Mouse (Mus musculus): ENCODE results near the gene Trabd. TPM values are rescaled to one million over a fixed set of nuclear protein-coding genes. Genes with fewer than 3 reads are reported as not detected.

Gene Trabd
- polyA plus RNA-seq, 1 experiment from 2014 or later: 38.7 TPM

DNA sequence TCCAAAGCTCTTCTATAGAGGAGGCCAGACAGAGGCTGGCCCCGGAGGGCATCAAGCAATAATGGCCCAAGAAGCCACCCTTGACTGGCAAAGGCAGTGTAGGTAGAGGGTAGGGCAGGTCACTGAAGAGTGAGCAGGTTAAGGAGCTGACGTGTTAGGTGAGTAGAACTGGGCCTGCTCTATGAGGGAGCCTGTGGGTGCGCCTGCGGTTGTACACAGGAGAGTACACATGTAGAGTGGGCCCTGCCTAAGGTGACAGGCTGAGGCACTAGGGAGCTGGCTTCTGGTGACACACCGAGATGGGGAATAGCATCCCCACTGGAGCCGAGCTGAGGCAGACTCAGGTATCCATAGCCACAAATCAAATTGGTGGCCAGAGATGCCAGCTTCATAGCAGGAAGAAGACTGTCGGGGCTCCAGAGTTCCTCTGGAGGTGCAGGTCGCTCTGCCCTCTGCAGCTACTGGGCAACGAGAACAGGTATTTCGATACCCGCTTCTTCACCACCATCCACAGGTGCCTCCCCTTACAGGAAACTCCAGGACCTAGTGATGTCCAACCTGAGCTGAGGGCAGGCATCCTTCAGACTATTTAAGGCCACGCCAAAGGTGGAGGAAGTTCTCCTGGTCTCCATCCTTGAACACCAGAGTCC lies 14.0 kb upstream of the Trabd start:
- ATAC-seq (ENCODE audit: low FRiP score, low TSS enrichment) (0 out of 2 replicates have a peak, but pooled peaks have one; percentile 22), DNase-seq (no peak)
- peaks cover 17% of the 10 kb centered on the region for H3K4me1 ChIP-seq (ENCODE audit: control insufficient read depth, insufficient read depth, low read length)
- peak overlapping the region; percentile 84 for H3K9ac ChIP-seq (replicated peaks; ENCODE audit: low read length)
- peak overlapping the region; percentile 72 for H3K4me3 ChIP-seq (replicated peaks; ENCODE audit: low read depth, low read length)
- no peaks in the 10 kb centered on the region for H3K36me3 ChIP-seq (ENCODE audit: control insufficient read depth, insufficient read depth, low read length)
- H3K9me3 ChIP-seq (ENCODE audit: control insufficient read depth, low read length): no peaks in the 10 kb centered on the region
- no peak overlapping the region for H3K27ac ChIP-seq (replicated peaks; ENCODE audit: low read depth, low read length)
- WGBS: 91% methylated on average over 12 of the region's 12 CpGs
- no peaks in the 10 kb centered on the region; the same call in 1 of the 2 replicates for H3K27me3 ChIP-seq (ENCODE audit: control insufficient read depth, insufficient read depth, low read length)
- peak overlapping the region; percentile 88 for H3K4me2 ChIP-seq (ENCODE audit: low read length)

DNA sequence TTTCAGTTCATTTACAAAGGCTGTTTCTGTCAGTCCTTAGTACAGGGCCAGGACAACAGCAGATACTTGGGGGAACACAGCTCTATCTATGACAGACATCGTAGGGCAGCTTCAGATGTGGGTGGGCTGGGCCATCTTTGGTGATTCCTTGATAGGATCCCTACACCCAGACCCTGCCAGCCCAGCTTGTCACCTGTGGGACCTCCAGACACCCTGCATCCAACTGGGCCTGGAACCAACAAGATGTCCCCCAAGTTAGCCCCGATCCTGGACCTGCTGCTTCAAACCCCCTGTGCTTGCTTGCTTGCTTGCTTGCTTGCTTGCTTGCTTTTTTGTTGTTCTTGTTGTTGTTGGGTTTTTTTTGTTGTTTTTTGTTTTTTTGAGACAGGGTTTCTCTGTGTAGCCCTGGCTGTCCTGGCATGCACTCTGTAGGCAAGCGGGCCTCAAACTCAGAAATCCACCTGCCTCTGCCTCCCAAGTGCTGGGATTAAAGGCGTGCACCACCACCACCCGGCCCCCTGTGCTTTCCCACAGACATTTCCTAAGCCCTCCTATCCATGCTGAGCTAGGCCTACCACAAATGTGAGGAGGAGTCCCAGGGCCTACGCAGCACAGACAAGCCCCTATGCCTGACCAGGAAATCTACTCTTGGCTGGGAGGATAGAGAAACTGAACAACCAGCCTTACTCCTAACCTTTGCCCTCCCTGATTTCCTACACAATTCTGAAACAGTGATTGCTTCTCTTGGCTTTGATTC lies 13.0 kb upstream of the Trabd start:
- Histone ChIP-seq H3K4me2 (ENCODE audit: low read length) (no peak overlapping the region), H3K27me3 (ENCODE audit: control insufficient read depth, insufficient read depth, low read length) (peaks cover 8% of the 10 kb centered on the region), H3K9ac (replicated peaks; ENCODE audit: low read length) (no peak overlapping the region), H3K36me3 (ENCODE audit: control insufficient read depth, insufficient read depth, low read length) (no peaks in the 10 kb centered on the region), H3K9me3 (ENCODE audit: control insufficient read depth, low read length) (no peaks in the 10 kb centered on the region), H3K4me3 (replicated peaks; ENCODE audit: low read depth, low read length) (no peak overlapping the region), H3K4me1 (ENCODE audit: control insufficient read depth, insufficient read depth, low read length) (peaks cover 17% of the 10 kb centered on the region), H3K27ac (replicated peaks; ENCODE audit: low read depth, low read length) (no peak overlapping the region)
- ATAC-seq (ENCODE audit: low FRiP score, low TSS enrichment): no peak
- no peak for DNase-seq
- 94% methylated on average over 6 of the region's 6 CpGs for WGBS

DNA sequence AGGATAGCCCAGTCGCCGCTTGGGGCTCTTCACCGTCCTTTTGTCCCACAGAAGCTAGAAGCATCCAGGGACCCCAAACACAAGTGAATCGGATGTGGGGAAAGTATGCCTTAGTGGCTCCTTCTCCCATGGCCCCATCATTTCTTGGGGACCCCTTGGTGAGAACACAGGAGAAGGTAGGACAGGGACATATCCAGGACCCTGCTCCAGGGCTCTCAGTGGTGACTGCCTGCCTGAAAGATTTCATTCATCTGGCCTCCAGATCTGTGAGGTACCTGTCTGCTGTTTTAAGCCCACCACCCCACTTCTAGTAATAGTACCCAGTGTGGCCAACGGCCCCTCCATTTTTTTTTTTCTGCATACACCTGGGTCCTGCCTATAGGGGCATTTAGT lies 12.4 kb upstream of the Trabd start:
- no peak for DNase-seq
- no peak for ATAC-seq (ENCODE audit: low FRiP score, low TSS enrichment)
- no peak overlapping the region for H3K9ac ChIP-seq (replicated peaks; ENCODE audit: low read length)
- peaks cover 13% of the 10 kb centered on the region for H3K27me3 ChIP-seq (ENCODE audit: control insufficient read depth, insufficient read depth, low read length)
- H3K27ac ChIP-seq (replicated peaks; ENCODE audit: low read depth, low read length): no peak overlapping the region
- H3K4me2 ChIP-seq (ENCODE audit: low read length): no peak overlapping the region
- no peak overlapping the region for H3K4me3 ChIP-seq (replicated peaks; ENCODE audit: low read depth, low read length)
- peaks cover under 1% of the 10 kb centered on the region; the same call in 1 of the 2 replicates for H3K36me3 ChIP-seq (ENCODE audit: control insufficient read depth, insufficient read depth, low read length)
- 90% methylated on average over 5 of the region's 5 CpGs for WGBS
- H3K4me1 ChIP-seq (ENCODE audit: control insufficient read depth, insufficient read depth, low read length): peaks cover 17% of the 10 kb centered on the region
- no peaks in the 10 kb centered on the region for H3K9me3 ChIP-seq (ENCODE audit: control insufficient read depth, low read length)

DNA sequence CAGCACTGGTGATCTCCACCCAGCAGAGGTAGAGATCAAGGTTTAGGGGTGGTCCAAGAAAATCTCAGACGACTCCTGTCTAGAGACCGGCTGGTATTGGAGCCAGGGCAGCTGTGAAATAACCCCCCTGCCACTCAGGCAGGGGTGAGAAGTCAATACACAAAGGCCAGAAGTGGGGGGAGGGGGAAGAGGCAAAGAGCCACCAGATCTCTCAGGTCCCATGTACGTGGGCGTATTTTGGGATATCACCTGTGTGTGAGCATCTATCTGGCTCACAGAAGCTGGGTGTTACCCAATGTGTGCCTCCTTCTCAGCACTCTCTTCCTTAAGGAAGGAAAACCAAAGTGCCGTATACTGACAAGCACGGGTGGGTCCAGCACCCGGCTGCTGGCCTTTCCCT lies 11.9 kb upstream of the Trabd start:
- Histone ChIP-seq H3K36me3 (ENCODE audit: control insufficient read depth, insufficient read depth, low read length) (peaks cover 5% of the 10 kb centered on the region; the same call in 1 of the 2 replicates), H3K4me2 (ENCODE audit: low read length) (no peak overlapping the region), H3K27me3 (ENCODE audit: control insufficient read depth, insufficient read depth, low read length) (peaks cover 18% of the 10 kb centered on the region), H3K9me3 (ENCODE audit: control insufficient read depth, low read length) (no peaks in the 10 kb centered on the region), H3K27ac (replicated peaks; ENCODE audit: low read depth, low read length) (no peak overlapping the region), H3K9ac (replicated peaks; ENCODE audit: low read length) (no peak overlapping the region), H3K4me3 (replicated peaks; ENCODE audit: low read depth, low read length) (no peak overlapping the region), H3K4me1 (ENCODE audit: control insufficient read depth, insufficient read depth, low read length) (peaks cover 17% of the 10 kb centered on the region)
- 84% methylated on average over 7 of the region's 7 CpGs for WGBS
- ATAC-seq (ENCODE audit: low FRiP score, low TSS enrichment) (no peak), DNase-seq (no peak)

DNA sequence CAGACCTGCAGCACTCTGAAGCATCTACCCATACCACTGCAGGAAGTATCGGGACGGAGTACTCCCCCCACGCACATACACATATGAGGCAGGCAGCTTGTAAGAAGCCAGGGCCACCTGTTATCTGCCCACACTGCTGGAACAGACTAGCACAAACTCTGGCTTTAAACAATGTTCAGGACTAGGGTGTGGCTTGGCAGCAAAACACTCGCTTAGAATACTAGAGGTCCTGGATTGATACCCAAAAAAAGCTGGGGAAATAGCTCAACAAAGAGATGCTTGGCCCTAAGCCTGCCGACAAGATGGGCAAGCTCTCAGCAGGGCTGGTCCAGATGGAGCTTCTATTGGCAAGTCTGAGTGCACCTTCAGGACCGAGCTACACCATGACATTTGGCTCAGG lies 11.4 kb upstream of the Trabd start:
- H3K27me3 ChIP-seq (ENCODE audit: control insufficient read depth, insufficient read depth, low read length): peaks cover 22% of the 10 kb centered on the region
- no peak overlapping the region for H3K9ac ChIP-seq (replicated peaks; ENCODE audit: low read length)
- no peak for DNase-seq

DNA sequence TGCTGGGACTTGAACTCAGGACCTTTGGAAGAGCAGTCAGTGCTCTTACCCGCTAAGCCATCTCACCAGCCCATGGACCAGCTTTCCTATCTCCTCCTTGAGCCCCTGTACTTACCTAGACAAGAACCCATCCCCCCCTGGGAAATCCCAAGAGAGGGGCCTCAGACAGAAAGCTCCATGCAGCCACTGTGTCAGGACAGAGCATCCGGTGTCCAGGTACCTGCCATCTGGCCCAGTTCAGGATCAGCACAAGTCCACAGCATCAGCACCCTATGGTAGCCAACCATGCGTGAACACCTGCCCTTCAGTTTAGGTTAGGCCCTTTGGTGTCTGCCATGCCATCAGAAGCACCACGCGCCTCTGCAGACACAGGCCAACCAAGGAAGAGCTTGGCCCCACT lies 10.0 kb upstream of the Trabd start:
- Histone ChIP-seq H3K4me2 (ENCODE audit: low read length) (no peak overlapping the region), H3K9me3 (ENCODE audit: control insufficient read depth, low read length) (no peaks in the 10 kb centered on the region), H3K36me3 (ENCODE audit: control insufficient read depth, insufficient read depth, low read length) (peaks cover 22% of the 10 kb centered on the region), H3K27me3 (ENCODE audit: control insufficient read depth, insufficient read depth, low read length) (peaks cover 22% of the 10 kb centered on the region), H3K9ac (replicated peaks; ENCODE audit: low read length) (no peak overlapping the region), H3K4me3 (replicated peaks; ENCODE audit: low read depth, low read length) (no peak overlapping the region), H3K27ac (replicated peaks; ENCODE audit: low read depth, low read length) (no peak overlapping the region), H3K4me1 (ENCODE audit: control insufficient read depth, insufficient read depth, low read length) (peaks cover 10% of the 10 kb centered on the region)
- ATAC-seq (ENCODE audit: low FRiP score, low TSS enrichment): no peak
- 94% methylated on average over 5 of the region's 5 CpGs for WGBS
- no peak for DNase-seq

More for the DNA sequence above, 11.4 kb upstream of the Trabd start:
- no peaks in the 10 kb centered on the region for H3K9me3 ChIP-seq (ENCODE audit: control insufficient read depth, low read length)
- ATAC-seq (ENCODE audit: low FRiP score, low TSS enrichment): no peak
- no peak overlapping the region for H3K27ac ChIP-seq (replicated peaks; ENCODE audit: low read depth, low read length)
- peaks cover 17% of the 10 kb centered on the region for H3K4me1 ChIP-seq (ENCODE audit: control insufficient read depth, insufficient read depth, low read length)
- H3K4me2 ChIP-seq (ENCODE audit: low read length): no peak overlapping the region
- H3K36me3 ChIP-seq (ENCODE audit: control insufficient read depth, insufficient read depth, low read length): peaks cover 11% of the 10 kb centered on the region
- 77% methylated on average over 6 of the region's 6 CpGs for WGBS
- H3K4me3 ChIP-seq (replicated peaks; ENCODE audit: low read depth, low read length): no peak overlapping the region

DNA sequence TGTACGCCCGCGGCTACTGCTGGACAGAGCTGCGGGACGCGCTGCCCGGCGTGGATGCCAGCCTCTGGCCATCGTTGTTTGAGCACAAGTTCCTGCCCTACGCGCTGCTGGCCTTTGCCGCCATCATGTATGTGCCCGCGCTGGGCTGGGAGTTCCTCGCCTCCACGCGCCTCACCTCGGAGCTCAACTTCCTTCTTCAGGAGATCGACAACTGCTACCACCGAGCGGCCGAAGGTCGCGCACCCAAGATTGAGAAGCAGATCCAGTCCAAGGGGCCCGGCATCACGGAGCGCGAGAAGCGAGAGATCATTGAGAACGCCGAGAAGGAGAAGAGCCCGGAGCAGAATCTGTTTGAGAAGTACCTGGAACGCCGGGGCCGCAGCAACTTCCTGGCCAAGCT lies 7.3 kb upstream of the Trabd start:
- no peak overlapping the region for H3K4me2 ChIP-seq (ENCODE audit: low read length)
- H3K4me1 ChIP-seq (ENCODE audit: control insufficient read depth, insufficient read depth, low read length): no peaks in the 10 kb centered on the region
- peaks cover 29% of the 10 kb centered on the region for H3K36me3 ChIP-seq (ENCODE audit: control insufficient read depth, insufficient read depth, low read length)
- no peak for ATAC-seq (ENCODE audit: low FRiP score, low TSS enrichment)
- H3K27me3 ChIP-seq (ENCODE audit: control insufficient read depth, insufficient read depth, low read length): peaks cover 22% of the 10 kb centered on the region
- H3K27ac ChIP-seq (replicated peaks; ENCODE audit: low read depth, low read length): no peak overlapping the region
- no peak overlapping the region for H3K9ac ChIP-seq (replicated peaks; ENCODE audit: low read length)
- 48% methylated on average over 35 of the region's 35 CpGs for WGBS
- DNase-seq: no peak
- no peak overlapping the region for H3K4me3 ChIP-seq (replicated peaks; ENCODE audit: low read depth, low read length)
- H3K9me3 ChIP-seq (ENCODE audit: control insufficient read depth, low read length): no peaks in the 10 kb centered on the region

DNA sequence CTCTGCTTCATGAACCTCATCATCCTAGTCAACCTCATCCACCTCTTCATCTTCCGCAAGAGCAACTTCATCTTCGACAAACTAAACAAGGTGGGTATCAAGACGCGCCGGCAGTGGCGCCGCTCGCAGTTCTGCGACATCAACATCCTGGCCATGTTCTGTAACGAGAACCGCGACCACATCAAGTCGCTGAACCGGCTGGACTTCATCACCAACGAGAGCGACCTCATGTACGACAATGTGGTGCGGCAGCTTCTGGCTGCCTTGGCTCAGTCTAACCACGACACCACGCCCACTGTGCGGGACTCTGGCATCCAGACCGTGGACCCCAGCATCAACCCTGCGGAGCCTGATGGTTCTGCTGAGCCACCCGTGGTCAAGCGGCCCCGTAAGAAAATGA lies 6.7 kb upstream of the Trabd start:
- Histone ChIP-seq H3K9ac (replicated peaks; ENCODE audit: low read length) (no peak overlapping the region), H3K36me3 (ENCODE audit: control insufficient read depth, insufficient read depth, low read length) (peaks cover 29% of the 10 kb centered on the region), H3K4me2 (ENCODE audit: low read length) (no peak overlapping the region), H3K4me3 (replicated peaks; ENCODE audit: low read depth, low read length) (no peak overlapping the region), H3K9me3 (ENCODE audit: control insufficient read depth, low read length) (no peaks in the 10 kb centered on the region), H3K27ac (replicated peaks; ENCODE audit: low read depth, low read length) (no peak overlapping the region), H3K4me1 (ENCODE audit: control insufficient read depth, insufficient read depth, low read length) (no peaks in the 10 kb centered on the region), H3K27me3 (ENCODE audit: control insufficient read depth, insufficient read depth, low read length) (peaks cover 22% of the 10 kb centered on the region)
- DNase-seq (no peak), ATAC-seq (ENCODE audit: low FRiP score, low TSS enrichment) (no peak)
- 53% methylated on average over 26 of the region's 26 CpGs for WGBS
